Mouse (Mus musculus) spleen, adult 2 months (tissue): ENCODE data around the gene Mfap2.

Experiments used
- CTCF ChIP-seq: fragments of 200-500 bp; IDR thresholded peaks from 2 replicates; pipeline ENCODE4 v1.5.1; 2011; ENCODE audit warnings: mild to moderate bottlenecking, inconsistent platforms; ENCODE audit not compliant: insufficient read depth, insufficient read length, insufficient replicate concordance; ENCODE audit errors: extremely low read depth
- POLR2A ChIP-seq: fragments of 200-500 bp; IDR thresholded peaks from 2 replicates; pipeline ENCODE4 v1.6.1; 2011; ENCODE audit warnings: low read depth, low read length, inconsistent platforms

DNA sequence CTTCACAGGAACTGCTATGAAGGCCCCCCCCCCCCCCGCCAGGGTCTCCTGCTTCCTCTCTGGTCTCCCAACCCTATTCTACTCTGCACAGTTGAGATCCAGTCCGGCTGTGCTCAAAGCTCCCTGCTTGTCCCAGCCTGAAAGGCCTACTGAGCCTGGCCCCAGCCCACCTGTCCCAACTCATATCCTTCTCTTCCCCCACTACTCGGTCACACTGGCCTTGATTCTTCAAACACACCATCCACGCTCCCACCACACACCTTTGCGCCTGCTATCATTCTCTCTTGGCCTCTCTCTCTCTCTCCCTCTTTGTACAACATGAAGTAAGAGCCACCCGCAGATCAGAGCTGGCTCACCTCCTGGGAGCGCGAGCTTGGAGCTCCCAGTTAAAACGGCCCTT is 48.6 kb downstream of the Mfap2 start:
- TF ChIP-seq CTCF: no peak
- TF ChIP-seq POLR2A: no peak
